Mouse (Mus musculus) MEL (cell line): ENCODE data around the gene Mus81. TPM values are rescaled to one million over a fixed set of nuclear protein-coding genes. Genes with fewer than 3 reads are reported as not detected.

Experiments used
- DNase-seq: peaks from one replicate; pipeline ENCODE4 v3.0.0; 2011; ENCODE audit warnings: low read depth, low spot score
- H3K27ac ChIP-seq: 2 replicates; pipeline ENCODE4 v1.5.1; 2012; ENCODE audit warnings: low read depth, mild to moderate bottlenecking, control low read depth, low read length, moderate library complexity; ENCODE audit not compliant: control insufficient read depth
- H3K27me3 ChIP-seq, 2 experiments: fragments of 150-350 bp in 1 of 2; sonication (generic) in 1 of 2; 2 replicates each; pipeline ENCODE4 v1.6.1; 2012; ENCODE audit warnings: low read length in 2 of 2, mild to moderate bottlenecking in 2 of 2, improper control_type of control experiment in 1 of 2, moderate library complexity in 1 of 2; ENCODE audit not compliant: insufficient read depth in 2 of 2, control insufficient read depth in 1 of 2
- H3K36me3 ChIP-seq, 2 experiments: 2 replicates each; pipeline ENCODE4 v1.6.1; 2012 to 2014; ENCODE audit warnings: low read length in 2 of 2, improper control_type of control experiment in 1 of 2, inconsistent platforms in 1 of 2, mild to moderate bottlenecking in 1 of 2; ENCODE audit not compliant: insufficient read depth in 2 of 2, control insufficient read depth in 1 of 2
- H3K4me1 ChIP-seq, 2 experiments: fragments of 150-350 bp in 1 of 2; sonication (generic) in 1 of 2; 2 replicates each; pipeline ENCODE4 v1.6.1; 2012; ENCODE audit warnings: low read length in 2 of 2, improper control_type of control experiment in 1 of 2, mild to moderate bottlenecking in 1 of 2; ENCODE audit not compliant: insufficient read depth in 2 of 2, control insufficient read depth in 1 of 2
- H3K4me3 ChIP-seq, 2 experiments: fragments of 150-350 bp in 1 of 2; sonication (generic) in 1 of 2; 2 replicates each; pipeline ENCODE4 v1.5.1; 2012; ENCODE audit warnings: low read depth in 2 of 2, low read length in 2 of 2, mild to moderate bottlenecking in 2 of 2, moderate library complexity in 2 of 2, control low read depth in 1 of 2, improper control_type of control experiment in 1 of 2; ENCODE audit not compliant: control insufficient read depth in 1 of 2, insufficient read depth in 1 of 2
- H3K79me2 ChIP-seq: 2 replicates; pipeline ENCODE4 v1.6.1; 2012; ENCODE audit warnings: mild to moderate bottlenecking, low read length, moderate library complexity; ENCODE audit not compliant: control insufficient read depth, poor library complexity, insufficient read depth
- H3K9ac ChIP-seq: 2 replicates; pipeline ENCODE4 v1.6.1; 2012; ENCODE audit warnings: low read depth, mild to moderate bottlenecking, control low read depth, low read length, moderate library complexity; ENCODE audit not compliant: control insufficient read depth, poor library complexity, severe bottlenecking
- H3K9me3 ChIP-seq: fragments of 150-350 bp; sonication (generic); replicated peaks from 2 replicates; pipeline ENCODE4 v1.6.1; 2012; ENCODE audit warnings: mild to moderate bottlenecking, low read length, improper control_type of control experiment, moderate library complexity; ENCODE audit not compliant: insufficient read depth
- BHLHE40 ChIP-seq: IDR thresholded peaks from 2 replicates; pipeline ENCODE4 v1.6.1; 2012; ENCODE audit warnings: low read depth, mild to moderate bottlenecking, inconsistent platforms, low read length, improper control_type of control experiment, borderline replicate concordance
- CHD1 ChIP-seq: IDR thresholded peaks from 2 replicates; pipeline ENCODE4 v1.6.1; 2012; ENCODE audit warnings: low read depth, mild to moderate bottlenecking, inconsistent platforms, low read length, improper control_type of control experiment
- CHD2 ChIP-seq: IDR thresholded peaks from 2 replicates; pipeline ENCODE4 v1.6.1; 2011; ENCODE audit warnings: low read length, improper control_type of control experiment
- CTCF ChIP-seq, 3 experiments: IDR thresholded peaks in 2 of 3; conservative IDR thresholded peaks in 1 of 3; 2 replicates each; pipeline ENCODE4 v1.5.1; 2011 to 2012; ENCODE audit warnings: low read length in 3 of 3, low read depth in 2 of 3, mild to moderate bottlenecking in 2 of 3, improper control_type of control experiment in 1 of 3, inconsistent platforms in 1 of 3, mixed read lengths in 1 of 3, moderate library complexity in 1 of 3; ENCODE audit not compliant: control insufficient read depth in 1 of 3, insufficient read depth in 1 of 3, poor library complexity in 1 of 3, severe bottlenecking in 1 of 3
- ELF1 ChIP-seq: IDR thresholded peaks from 2 replicates; pipeline ENCODE4 v1.6.1; 2014; ENCODE audit warnings: low read depth, mild to moderate bottlenecking, inconsistent platforms, low read length, improper control_type of control experiment, moderate library complexity
- EP300 ChIP-seq, 2 experiments: IDR thresholded peaks; 2 replicates each; pipeline ENCODE4 v1.6.1; 2011; ENCODE audit warnings: improper control_type of control experiment in 2 of 2, low read length in 2 of 2, low read depth in 1 of 2, mild to moderate bottlenecking in 1 of 2
- GABPA ChIP-seq: IDR thresholded peaks from 2 replicates; pipeline ENCODE4 v1.6.1; 2012; ENCODE audit warnings: low read depth, mild to moderate bottlenecking, inconsistent platforms, low read length, improper control_type of control experiment, moderate library complexity
- GATA1 ChIP-seq: IDR thresholded peaks from 2 replicates; pipeline ENCODE4 v1.6.1; 2011; ENCODE audit warnings: low read depth, low read length, improper control_type of control experiment
- HCFC1 ChIP-seq: IDR thresholded peaks from 2 replicates; pipeline ENCODE4 v1.6.1; 2012; ENCODE audit warnings: low read depth, mild to moderate bottlenecking, inconsistent platforms, low read length, improper control_type of control experiment, moderate library complexity
- KAT2A ChIP-seq: conservative IDR thresholded peaks from 2 replicates; pipeline ENCODE4 v1.6.1; 2012; ENCODE audit warnings: low read depth, low read length, improper control_type of control experiment, inconsistent platforms
- MAX ChIP-seq: IDR thresholded peaks from 2 replicates; pipeline ENCODE4 v1.6.1; 2011; ENCODE audit warnings: low read length, improper control_type of control experiment
- MAZ ChIP-seq: IDR thresholded peaks from 2 replicates; pipeline ENCODE4 v1.6.1; 2012; ENCODE audit warnings: low read depth, mild to moderate bottlenecking, inconsistent platforms, low read length, improper control_type of control experiment
- MEF2A ChIP-seq: IDR thresholded peaks from 2 replicates; pipeline ENCODE4 v1.6.1; 2014; ENCODE audit warnings: low read depth, mild to moderate bottlenecking, inconsistent platforms, low read length, improper control_type of control experiment; ENCODE audit not compliant: poor library complexity, insufficient replicate concordance, severe bottlenecking; ENCODE audit errors: extremely low read depth
- MXI1 ChIP-seq: IDR thresholded peaks from 2 replicates; pipeline ENCODE4 v1.6.1; 2011; ENCODE audit warnings: mild to moderate bottlenecking, low read depth, low read length, improper control_type of control experiment
- MYB ChIP-seq: IDR thresholded peaks from 2 replicates; pipeline ENCODE4 v1.6.1; 2011; ENCODE audit warnings: mild to moderate bottlenecking, low read depth, low read length, improper control_type of control experiment
- MYC ChIP-seq: IDR thresholded peaks from 2 replicates; pipeline ENCODE4 v1.6.1; 2011; ENCODE audit warnings: low read depth, mild to moderate bottlenecking, low read length, improper control_type of control experiment, moderate library complexity
- NELFE ChIP-seq: IDR thresholded peaks from 2 replicates; pipeline ENCODE4 v1.6.1; 2011; ENCODE audit warnings: low read depth, low read length, improper control_type of control experiment
- NRF1 ChIP-seq: IDR thresholded peaks from 2 replicates; pipeline ENCODE4 v1.6.1; 2014; ENCODE audit warnings: low read depth, mild to moderate bottlenecking, inconsistent platforms, low read length, improper control_type of control experiment, moderate library complexity; ENCODE audit not compliant: poor library complexity, insufficient read depth, severe bottlenecking
- POLR2A ChIP-seq, 2 experiments: IDR thresholded peaks; 2 replicates each; pipeline ENCODE4 v1.6.1; 2011 to 2012; ENCODE audit warnings: low read length in 2 of 2, mild to moderate bottlenecking in 2 of 2, control low read depth in 1 of 2, improper control_type of control experiment in 1 of 2, low read depth in 1 of 2, moderate library complexity in 1 of 2; ENCODE audit not compliant: control insufficient read depth in 1 of 2, insufficient read depth in 1 of 2, poor library complexity in 1 of 2
- POLR2AphosphoS2 ChIP-seq: IDR thresholded peaks from 2 replicates; pipeline ENCODE4 v1.6.1; 2011; ENCODE audit warnings: low read length, improper control_type of control experiment
- POLR2AphosphoS5 ChIP-seq: IDR thresholded peaks from 2 replicates; pipeline ENCODE4 v1.6.1; 2012; ENCODE audit warnings: low read depth, borderline replicate concordance, mild to moderate bottlenecking, inconsistent platforms, low read length, moderate library complexity, mixed read lengths
- RAD21 ChIP-seq: IDR thresholded peaks from 2 replicates; pipeline ENCODE4 v1.6.1; 2011; ENCODE audit warnings: mild to moderate bottlenecking, low read depth, low read length, improper control_type of control experiment
- RCOR1 ChIP-seq: IDR thresholded peaks from 2 replicates; pipeline ENCODE4 v1.6.1; 2012; ENCODE audit warnings: low read depth, mild to moderate bottlenecking, inconsistent platforms, low read length, improper control_type of control experiment
- SMC3 ChIP-seq: IDR thresholded peaks from 2 replicates; pipeline ENCODE4 v1.6.1; 2011; ENCODE audit warnings: low read depth, low read length, improper control_type of control experiment
- TBP ChIP-seq: IDR thresholded peaks from 2 replicates; pipeline ENCODE4 v1.8.0; 2011; ENCODE audit warnings: low read depth, low read length, improper control_type of control experiment
- TCF12 ChIP-seq: IDR thresholded peaks from 2 replicates; pipeline ENCODE4 v1.6.1; 2014; ENCODE audit warnings: low read depth, mild to moderate bottlenecking, inconsistent platforms, low read length, improper control_type of control experiment, moderate library complexity
- UBTF ChIP-seq: IDR thresholded peaks from 2 replicates; pipeline ENCODE4 v1.6.1; 2012; ENCODE audit warnings: low read depth, mild to moderate bottlenecking, inconsistent platforms, low read length, improper control_type of control experiment, moderate library complexity, borderline replicate concordance; ENCODE audit not compliant: insufficient read depth
- USF2 ChIP-seq, 2 experiments: IDR thresholded peaks; 2 replicates each; pipeline ENCODE4 v1.6.1; 2011 to 2012; ENCODE audit warnings: improper control_type of control experiment in 2 of 2, low read length in 2 of 2, borderline replicate concordance in 1 of 2, inconsistent platforms in 1 of 2, low read depth in 1 of 2, mild to moderate bottlenecking in 1 of 2; ENCODE audit not compliant: insufficient read depth in 1 of 2
- ZC3H11A ChIP-seq: IDR thresholded peaks from 2 replicates; pipeline ENCODE4 v1.6.1; 2012; ENCODE audit warnings: low read depth, mild to moderate bottlenecking, inconsistent platforms, low read length, improper control_type of control experiment
- ZMIZ1 ChIP-seq: IDR thresholded peaks from 2 replicates; pipeline ENCODE4 v1.6.1; 2012; ENCODE audit warnings: low read depth, mild to moderate bottlenecking, inconsistent platforms, low read length, improper control_type of control experiment, moderate library complexity
- polyA plus RNA-seq, 2 experiments: library from polyadenylated mRNA; stranded (reverse) in 1 of 2; unstranded in 1 of 2; fragments of >175 nt in 1 of 2; fragments of >200 nt in 1 of 2; gene quantifications; 2 replicates each; pipeline versions ENCODE4 v1.2.1 to v1.2.4; 2012; ENCODE audit warnings: low replicate concordance in 2 of 2, low read depth in 1 of 2; ENCODE audit not compliant: insufficient read length in 2 of 2, insufficient read depth in 1 of 2, missing spikeins in 1 of 2
- total RNA-seq: library from RNA; depleted of rRNA; stranded (reverse); fragments of 300-350 nt; gene quantifications from 2 replicates; pipeline ENCODE4 v1.2.3, GENCODE M21; 2012

Mus81 gene
- total and polyA plus RNA-seq, 3 experiments: 38.9 to 50.5 TPM; not detected in 1

DNA sequence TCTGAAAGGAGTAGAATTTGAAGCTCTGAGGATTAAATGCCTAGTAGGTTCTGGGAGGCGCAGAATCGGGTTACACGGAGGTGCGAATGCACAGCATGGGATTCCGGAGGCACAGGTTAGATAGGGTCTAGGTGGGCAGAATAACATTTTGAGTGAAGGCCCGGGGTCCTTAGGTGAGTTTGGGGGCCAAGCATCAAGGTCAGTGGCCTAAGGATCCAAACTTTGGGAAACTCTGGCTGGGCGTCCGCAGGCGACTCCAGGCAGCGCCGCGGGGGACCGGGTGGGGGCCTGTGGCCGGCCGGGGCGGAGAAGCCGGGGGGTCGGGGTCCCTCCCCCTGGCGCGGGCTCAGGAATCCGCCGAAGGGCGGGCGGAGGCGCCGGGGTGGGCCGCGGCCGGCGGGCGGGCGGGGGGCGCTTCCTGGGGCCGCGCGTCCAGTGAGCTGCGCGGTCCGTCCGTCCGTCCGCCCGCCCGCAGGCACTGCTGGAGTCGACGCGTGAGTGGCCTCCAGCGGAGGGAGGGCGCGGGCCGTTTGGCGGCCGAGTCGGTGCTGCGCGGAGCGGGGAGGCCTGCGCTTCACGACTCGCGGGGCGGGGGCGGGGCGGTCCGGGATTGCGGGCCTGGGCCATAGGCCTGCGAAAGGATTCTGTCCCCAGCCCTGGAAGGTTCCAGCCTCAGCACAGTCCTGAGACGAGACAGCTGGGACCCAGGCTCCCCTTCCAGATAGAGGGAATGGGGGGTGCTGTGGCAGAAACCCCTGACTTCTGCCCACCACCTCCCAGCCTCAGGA, 13.7 kb downstream of the Mus81 start:
- H3K27ac ChIP-seq: peak overlapping the region; percentile 41; the same call in 1 of the 2 replicates

DNA sequence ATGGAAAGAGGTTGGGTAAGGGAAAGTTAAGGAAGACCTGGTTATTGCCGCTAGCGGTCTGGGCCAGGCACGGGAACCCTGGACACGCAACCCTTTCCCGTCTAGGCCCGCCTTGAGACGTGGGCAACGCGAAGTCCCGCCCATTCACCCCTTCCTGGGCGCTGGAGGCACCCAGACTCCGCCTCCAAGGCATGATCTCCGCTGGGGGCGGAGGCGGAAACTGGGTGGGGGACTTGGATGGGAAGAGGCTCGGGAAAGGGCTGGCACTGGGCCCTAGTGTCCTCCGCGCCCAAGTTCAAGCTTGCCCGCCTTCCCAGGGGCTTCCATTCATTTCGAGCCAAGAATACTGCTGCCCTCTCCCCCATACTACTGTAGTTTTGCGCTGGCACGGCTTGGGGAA, 14.5 kb downstream of the Mus81 start, which contains the start of gene Efemp2:
Gene Efemp2 (plus strand): TSS at position 235 of the 400 bp plus-strand sequence.
- H3K9me3 ChIP-seq: no peaks in the 10 kb centered on the region
- no peaks in the 10 kb centered on the region; the same call in 1 of the 2 replicates for H3K79me2 ChIP-seq
- H3K4me1 ChIP-seq: peaks cover 0 to 5% of the 10 kb centered on the region in 2 experiments; a peak in 1 of 4 replicates
- DNase-seq: peak; percentile 95
- no peaks in the 10 kb centered on the region for H3K27me3 ChIP-seq
- H3K9ac ChIP-seq: peak within 1 kb of the TSS; percentile 78
- H3K27ac ChIP-seq: peak within 1 kb of the TSS; percentile 72
- H3K36me3 ChIP-seq: peaks cover 0 to 4% of the 10 kb centered on the region in 2 experiments; a peak in 2 of 4 replicates
- H3K4me3 ChIP-seq: peak within 1 kb of the TSS; percentile 67 to 92
- TF ChIP-seq NELFE: peak; percentile 62
- peak; percentile 42; the same call in 1 of the 2 replicates for TF ChIP-seq KAT2A
- no peak for TF ChIP-seq MEF2A
- TF ChIP-seq POLR2AphosphoS2: peak; percentile 82
- TF ChIP-seq USF2 (IDR thresholded peaks at IDR 0.05; ENCODE audit: borderline replicate concordance in 1 of 2, insufficient read depth in 1 of 2, low read depth in 1 of 2, low read length in 2 of 2): no peak
- TF ChIP-seq MAX: no peak
- TF ChIP-seq RCOR1: 0 out of 2 replicates have a peak, but pooled peaks have one; percentile 7
- 0 out of 2 replicates have a peak, but pooled peaks have one; percentile 4 for TF ChIP-seq BHLHE40
- no peak for TF ChIP-seq GATA1
- peak; percentile 19; the same call in 1 of the 2 replicates for TF ChIP-seq MXI1
- 0 out of 4 replicates have a peak, but pooled peaks of 1 of the 2 experiments have one; percentile 20 for TF ChIP-seq EP300 (IDR thresholded peaks at IDR 0.05; ENCODE audit: low read depth in 1 of 2, low read length in 2 of 2)
- TF ChIP-seq MYC: no peak
- TF ChIP-seq TBP: no peak; the same call in 1 of the 2 replicates
- peak; percentile 68 for TF ChIP-seq HCFC1
- peak; percentile 81 for TF ChIP-seq ELF1
- TF ChIP-seq ZMIZ1: 0 out of 2 replicates have a peak, but pooled peaks have one; percentile 76
- TF ChIP-seq ZC3H11A: no peak
- peak; percentile 90 for TF ChIP-seq MAZ
- no peak for TF ChIP-seq CHD1
- no peak for TF ChIP-seq NRF1

More for the DNA sequence above, 13.7 kb downstream of the Mus81 start:
- H3K36me3 ChIP-seq: peaks cover 0 to 4% of the 10 kb centered on the region in 2 experiments; a peak in 2 of 4 replicates
- H3K4me3 ChIP-seq: peak overlapping the region; percentile 67 to 92
- H3K79me2 ChIP-seq: no peaks in the 10 kb centered on the region; the same call in 1 of the 2 replicates
- H3K4me1 ChIP-seq: peaks cover 0 to 5% of the 10 kb centered on the region in 2 experiments; a peak in 1 of 4 replicates
- no peaks in the 10 kb centered on the region for H3K27me3 ChIP-seq
- DNase-seq: no peak
- H3K9ac ChIP-seq: peak overlapping the region; percentile 78
- no peak for TF ChIP-seq MAZ
- peak; percentile 11; the same call in 1 of the 2 replicates for TF ChIP-seq HCFC1
- 0 out of 4 replicates have a peak, but pooled peaks of 1 of the 2 experiments have one; percentile 54 for TF ChIP-seq POLR2A (IDR thresholded peaks at IDR 0.05; ENCODE audit: control insufficient read depth in 1 of 2, insufficient read depth in 1 of 2, low read depth in 1 of 2, low read length in 2 of 2, poor library complexity in 1 of 2)
- no peak for TF ChIP-seq GATA1
- TF ChIP-seq TCF12: no peak
- no peak for TF ChIP-seq UBTF
- no peak for TF ChIP-seq ZMIZ1
- no peak for TF ChIP-seq GABPA
- TF ChIP-seq SMC3: no peak
- no peak for TF ChIP-seq MYC
- TF ChIP-seq MXI1: 0 out of 2 replicates have a peak, but pooled peaks have one; percentile 1
- no peak for TF ChIP-seq CHD2
- no peak for TF ChIP-seq CTCF (IDR thresholded peaks at IDR 0.05 in 2 of 3, conservative IDR thresholded peaks at IDR 0.05 in 1 of 3; ENCODE audit: control insufficient read depth in 1 of 3, insufficient read depth in 1 of 3, low read depth in 2 of 3, low read length in 3 of 3, poor library complexity in 1 of 3, severe bottlenecking in 1 of 3)
- TF ChIP-seq TBP: no peak
- TF ChIP-seq POLR2AphosphoS5: no peak
- no peak for TF ChIP-seq MYB
- TF ChIP-seq NELFE: no peak
- no peak for TF ChIP-seq CHD1
- no peak for TF ChIP-seq EP300 (IDR thresholded peaks at IDR 0.05; ENCODE audit: low read depth in 1 of 2, low read length in 2 of 2)
- no peak for TF ChIP-seq RAD21
- H3K9me3 ChIP-seq: no peaks in the 10 kb centered on the region
